Mouse (Mus musculus): ENCODE results near the gene Sh2d5. TPM values are rescaled to one million over a fixed set of nuclear protein-coding genes. Genes with fewer than 3 reads are reported as not detected.
A peak's percentile ranks its signal among the peaks of the same experiment; 100 is the strongest.

The Sh2d5 gene
- polyA plus RNA-seq, 1 experiment from 2014 or later: 2.9 TPM

- DNase-seq (ENCODE audit: low spot score) (peak; percentile 47), ATAC-seq (ENCODE audit: low FRiP score) (0 out of 2 replicates have a peak, but pooled peaks have one; percentile 25)
- Histone ChIP-seq H3K4me3 (ENCODE audit: low read depth, low read length) (peak overlapping the region; percentile 100), H3K36me3 (ENCODE audit: control insufficient read depth, insufficient read depth, low read length) (no peaks in the 10 kb centered on the region), H3K9me3 (ENCODE audit: control insufficient read depth, low read length) (no peaks in the 10 kb centered on the region), H3K27ac (ENCODE audit: low read depth, low read length) (peak overlapping the region; percentile 99), H3K9ac (ENCODE audit: low read depth, low read length) (peak overlapping the region; percentile 98), H3K4me2 (replicated peaks; ENCODE audit: low read depth, low read length) (peak overlapping the region; percentile 80), H3K4me1 (replicated peaks; ENCODE audit: control insufficient read depth, insufficient read depth, low read length) (peaks cover 5% of the 10 kb centered on the region; the same call in 1 of the 2 replicates), H3K27me3 (ENCODE audit: control insufficient read depth, insufficient read depth, low read length) (no peaks in the 10 kb centered on the region)
- WGBS: under 1% methylated on average over 36 of the region's 36 CpGs
Observed at GRCm38 (mm10) chr4:138217441-138217840, 32.8 kb upstream of the Sh2d5 start.

- H3K4me1 ChIP-seq (replicated peaks; ENCODE audit: control insufficient read depth, insufficient read depth, low read length): peaks cover 5% of the 10 kb centered on the region; the same call in 1 of the 2 replicates
- H3K9ac ChIP-seq (ENCODE audit: low read depth, low read length): peak overlapping the region; percentile 98
- H3K36me3 ChIP-seq (ENCODE audit: control insufficient read depth, insufficient read depth, low read length): no peaks in the 10 kb centered on the region
- no peaks in the 10 kb centered on the region for H3K27me3 ChIP-seq (ENCODE audit: control insufficient read depth, insufficient read depth, low read length)
- no peak for ATAC-seq (ENCODE audit: low FRiP score)
- peak overlapping the region; percentile 80 for H3K4me2 ChIP-seq (replicated peaks; ENCODE audit: low read depth, low read length)
- no peaks in the 10 kb centered on the region for H3K9me3 ChIP-seq (ENCODE audit: control insufficient read depth, low read length)
- H3K4me3 ChIP-seq (ENCODE audit: low read depth, low read length): peak overlapping the region; percentile 100
- 89% methylated on average over 11 of the region's 11 CpGs for WGBS
- no peak for DNase-seq (ENCODE audit: low spot score)
- peak overlapping the region; percentile 99; the same call in 1 of the 2 replicates for H3K27ac ChIP-seq (ENCODE audit: low read depth, low read length)
Observed at GRCm38 (mm10) chr4:138217951-138218685, 32.1 kb upstream of the Sh2d5 start.

GRCm38 (mm10) chr4:138219331-138219730 lies 30.9 kb upstream of the Sh2d5 start:
- Histone ChIP-seq H3K4me2 (replicated peaks; ENCODE audit: low read depth, low read length) (no peak overlapping the region), H3K4me1 (replicated peaks; ENCODE audit: control insufficient read depth, insufficient read depth, low read length) (peaks cover 5% of the 10 kb centered on the region; the same call in 1 of the 2 replicates), H3K9me3 (ENCODE audit: control insufficient read depth, low read length) (no peaks in the 10 kb centered on the region), H3K27me3 (ENCODE audit: control insufficient read depth, insufficient read depth, low read length) (no peaks in the 10 kb centered on the region), H3K36me3 (ENCODE audit: control insufficient read depth, insufficient read depth, low read length) (peaks cover 7% of the 10 kb centered on the region), H3K9ac (ENCODE audit: low read depth, low read length) (no peak overlapping the region), H3K27ac (ENCODE audit: low read depth, low read length) (no peak overlapping the region), H3K4me3 (ENCODE audit: low read depth, low read length) (no peak overlapping the region)
- no peak for ATAC-seq (ENCODE audit: low FRiP score)
- WGBS: 89% methylated on average over 5 of the region's 5 CpGs
- no peak for DNase-seq (ENCODE audit: low spot score)

GRCm38 (mm10) chr4:138220761-138221160 lies 29.4 kb upstream of the Sh2d5 start:
- DNase-seq (ENCODE audit: low spot score): no peak
- no peak overlapping the region for H3K4me2 ChIP-seq (replicated peaks; ENCODE audit: low read depth, low read length)
- no peak overlapping the region for H3K9ac ChIP-seq (ENCODE audit: low read depth, low read length)
- H3K27me3 ChIP-seq (ENCODE audit: control insufficient read depth, insufficient read depth, low read length): no peaks in the 10 kb centered on the region
- no peak overlapping the region for H3K4me3 ChIP-seq (ENCODE audit: low read depth, low read length)
- no peak overlapping the region for H3K27ac ChIP-seq (ENCODE audit: low read depth, low read length)
- peaks cover 11% of the 10 kb centered on the region for H3K36me3 ChIP-seq (ENCODE audit: control insufficient read depth, insufficient read depth, low read length)
- ATAC-seq (ENCODE audit: low FRiP score): no peak
- peaks cover 5% of the 10 kb centered on the region; the same call in 1 of the 2 replicates for H3K4me1 ChIP-seq (replicated peaks; ENCODE audit: control insufficient read depth, insufficient read depth, low read length)
- no peaks in the 10 kb centered on the region for H3K9me3 ChIP-seq (ENCODE audit: control insufficient read depth, low read length)
- 90% methylated on average over 7 of the region's 7 CpGs for WGBS

- H3K4me1 ChIP-seq (replicated peaks; ENCODE audit: control insufficient read depth, insufficient read depth, low read length): peaks cover 5% of the 10 kb centered on the region; the same call in 1 of the 2 replicates
- no peaks in the 10 kb centered on the region for H3K27me3 ChIP-seq (ENCODE audit: control insufficient read depth, insufficient read depth, low read length)
- H3K4me2 ChIP-seq (replicated peaks; ENCODE audit: low read depth, low read length): no peak overlapping the region
- DNase-seq (ENCODE audit: low spot score) (no peak), ATAC-seq (ENCODE audit: low FRiP score) (no peak)
- WGBS: 86% methylated on average over 5 of the region's 5 CpGs
- H3K9me3 ChIP-seq (ENCODE audit: control insufficient read depth, low read length): no peaks in the 10 kb centered on the region
- peaks cover 11% of the 10 kb centered on the region for H3K36me3 ChIP-seq (ENCODE audit: control insufficient read depth, insufficient read depth, low read length)
- H3K27ac ChIP-seq (ENCODE audit: low read depth, low read length): no peak overlapping the region
- H3K9ac ChIP-seq (ENCODE audit: low read depth, low read length): no peak overlapping the region
- no peak overlapping the region for H3K4me3 ChIP-seq (ENCODE audit: low read depth, low read length)
Observed at GRCm38 (mm10) chr4:138221406-138221805, 28.8 kb upstream of the Sh2d5 start.

- Histone ChIP-seq H3K27ac (ENCODE audit: low read depth, low read length) (no peak overlapping the region), H3K9ac (ENCODE audit: low read depth, low read length) (no peak overlapping the region), H3K36me3 (ENCODE audit: control insufficient read depth, insufficient read depth, low read length) (peaks cover 11% of the 10 kb centered on the region), H3K4me2 (replicated peaks; ENCODE audit: low read depth, low read length) (no peak overlapping the region), H3K4me3 (ENCODE audit: low read depth, low read length) (no peak overlapping the region), H3K9me3 (ENCODE audit: control insufficient read depth, low read length) (no peaks in the 10 kb centered on the region), H3K4me1 (replicated peaks; ENCODE audit: control insufficient read depth, insufficient read depth, low read length) (peaks cover 5% of the 10 kb centered on the region; the same call in 1 of the 2 replicates), H3K27me3 (ENCODE audit: control insufficient read depth, insufficient read depth, low read length) (no peaks in the 10 kb centered on the region)
- 92% methylated on average over 5 of the region's 5 CpGs for WGBS
- ATAC-seq (ENCODE audit: low FRiP score) (no peak), DNase-seq (ENCODE audit: low spot score) (no peak)
Observed at GRCm38 (mm10) chr4:138222396-138222795, 27.8 kb upstream of the Sh2d5 start.

- DNase-seq (ENCODE audit: low spot score): no peak
- H3K27ac ChIP-seq (ENCODE audit: low read depth, low read length): no peak overlapping the region
- no peak for ATAC-seq (ENCODE audit: low FRiP score)
- peaks cover 16% of the 10 kb centered on the region for H3K36me3 ChIP-seq (ENCODE audit: control insufficient read depth, insufficient read depth, low read length)
- no peaks in the 10 kb centered on the region for H3K27me3 ChIP-seq (ENCODE audit: control insufficient read depth, insufficient read depth, low read length)
- 91% methylated on average over 10 of the region's 10 CpGs for WGBS
- H3K9me3 ChIP-seq (ENCODE audit: control insufficient read depth, low read length): no peaks in the 10 kb centered on the region
- H3K4me2 ChIP-seq (replicated peaks; ENCODE audit: low read depth, low read length): no peak overlapping the region
- H3K4me1 ChIP-seq (replicated peaks; ENCODE audit: control insufficient read depth, insufficient read depth, low read length): no peaks in the 10 kb centered on the region
- no peak overlapping the region for H3K9ac ChIP-seq (ENCODE audit: low read depth, low read length)
- H3K4me3 ChIP-seq (ENCODE audit: low read depth, low read length): no peak overlapping the region
Observed at GRCm38 (mm10) chr4:138223623-138224022, 26.6 kb upstream of the Sh2d5 start.

GRCm38 (mm10) chr4:138246756-138247665 lies 3.2 kb upstream of the Sh2d5 start:
- Histone ChIP-seq H3K27me3 (ENCODE audit: control insufficient read depth, insufficient read depth, low read length) (peaks cover 16% of the 10 kb centered on the region), H3K9ac (ENCODE audit: low read depth, low read length) (0 out of 2 replicates have a peak overlapping the region, but pooled peaks have one; percentile 12), H3K36me3 (ENCODE audit: control insufficient read depth, insufficient read depth, low read length) (peaks cover 7% of the 10 kb centered on the region; the same call in 1 of the 2 replicates), H3K4me2 (replicated peaks; ENCODE audit: low read depth, low read length) (no peak overlapping the region), H3K4me3 (ENCODE audit: low read depth, low read length) (no peak overlapping the region), H3K27ac (ENCODE audit: low read depth, low read length) (no peak overlapping the region; the same call in 1 of the 2 replicates), H3K9me3 (ENCODE audit: control insufficient read depth, low read length) (no peaks in the 10 kb centered on the region), H3K4me1 (replicated peaks; ENCODE audit: control insufficient read depth, insufficient read depth, low read length) (peaks cover 6% of the 10 kb centered on the region; the same call in 1 of the 2 replicates)
- ATAC-seq (ENCODE audit: low FRiP score): no peak
- no peak for DNase-seq (ENCODE audit: low spot score)
- 70% methylated on average over 27 of the region's 27 CpGs for WGBS

All from hindbrain, embryonic 11.5 days (tissue).